Mouse (Mus musculus) olfactory bulb, adult 2 months (tissue): ENCODE results near the gene Cox8b. TPM values are rescaled to one million over a fixed set of nuclear protein-coding genes. Genes with fewer than 3 reads are reported as not detected.
A peak's percentile ranks its signal among the peaks of the same experiment; 100 is the strongest.

ENCODE experiments used
- H3K27ac ChIP-seq: fragments of 200-500 bp; 2 replicates; pipeline ENCODE4 v1.5.1; 2012; ENCODE audit warnings: low read depth, low read length; ENCODE audit not compliant: insufficient read depth
- H3K4me1 ChIP-seq: fragments of 200-500 bp; 2 replicates; pipeline ENCODE4 v1.6.1; 2012; ENCODE audit warnings: low read length; ENCODE audit not compliant: control insufficient read depth, insufficient read depth
- H3K4me3 ChIP-seq: fragments of 200-500 bp; 2 replicates; pipeline ENCODE4 v1.5.1; 2012; ENCODE audit warnings: mild to moderate bottlenecking, low read depth, low read length, moderate library complexity; ENCODE audit not compliant: insufficient read depth
- CTCF ChIP-seq: fragments of 200-500 bp; IDR thresholded peaks from 2 replicates; pipeline ENCODE4 v1.5.1; 2012; ENCODE audit warnings: low read depth, mild to moderate bottlenecking, low read length, moderate library complexity; ENCODE audit not compliant: insufficient read depth
- POLR2A ChIP-seq: fragments of 200-500 bp; IDR thresholded peaks from 2 replicates; pipeline ENCODE4 v1.6.1; 2012; ENCODE audit warnings: mild to moderate bottlenecking, low read depth, low read length, moderate library complexity; ENCODE audit not compliant: insufficient read depth
- whole genome bisulfite sequencing: fragments of 180-500 bp; shearing (Covaris S2); methylation state at CpG from one replicate; pipeline ENCODE4 v1.1.7; 2018; 5-methylcytosine and 5-hydroxymethylcytosine counted together
- polyA plus RNA-seq: library from polyadenylated mRNA; stranded (reverse); fragments of >200 nt; gene quantifications from 2 replicates; pipeline ENCODE4 v1.2.4, GENCODE M21; 2012; ENCODE audit warnings: low replicate concordance; ENCODE audit not compliant: missing spikeins, insufficient read depth, insufficient read length

Cox8b gene
- polyA plus RNA-seq = not detected in 2 replicates

- no peak within 1 kb of the TSS for H3K27ac ChIP-seq
- no peak within 1 kb of the TSS for H3K4me3 ChIP-seq
- 61% methylated on average over 10 of the region's 10 CpGs for WGBS
- peaks cover 2% of the 10 kb centered on the region; the same call in 1 of the 2 replicates for H3K4me1 ChIP-seq
- TF ChIP-seq CTCF (no peak), POLR2A (no peak)
These were observed at the start of gene Cox8b for GRCm38 (mm10) chr7:140900220-140900619. Gene Cox8b, minus strand, starts transcription at chr7:140900446.

- no peak for TF ChIP-seq CTCF
- no peak for TF ChIP-seq POLR2A
- Histone ChIP-seq H3K4me3 (no peak overlapping the region), H3K27ac (no peak overlapping the region), H3K4me1 (no peaks in the 10 kb centered on the region)
- 93% methylated on average over 6 of the region's 6 CpGs for WGBS
These were observed 49.0 kb upstream of the Cox8b start for GRCm38 (mm10) chr7:140949255-140949654.

- TF ChIP-seq CTCF = no peak
- TF ChIP-seq POLR2A = no peak
- Histone ChIP-seq H3K27ac (no peak overlapping the region), H3K4me1 (no peaks in the 10 kb centered on the region), H3K4me3 (no peak overlapping the region)
- 92% methylated on average over 8 of the region's 8 CpGs for WGBS
These were observed 47.9 kb upstream of the Cox8b start for GRCm38 (mm10) chr7:140948161-140948560.

- TF ChIP-seq POLR2A (no peak), CTCF (no peak)
- 87% methylated on average over 7 of the region's 7 CpGs for WGBS
- no peak overlapping the region for H3K27ac ChIP-seq
- H3K4me3 ChIP-seq = no peak overlapping the region
- H3K4me1 ChIP-seq = peaks cover under 1% of the 10 kb centered on the region; the same call in 1 of the 2 replicates
These were observed 46.7 kb upstream of the Cox8b start for GRCm38 (mm10) chr7:140946980-140947379.

- WGBS = 96% methylated on average over 10 of the region's 10 CpGs
- TF ChIP-seq POLR2A (no peak), CTCF (no peak)
- Histone ChIP-seq H3K27ac (no peak overlapping the region), H3K4me1 (peaks cover 6% of the 10 kb centered on the region; the same call in 1 of the 2 replicates), H3K4me3 (no peak overlapping the region)
These were observed 46.1 kb upstream of the Cox8b start for GRCm38 (mm10) chr7:140946311-140946710.

GRCm38 (mm10) chr7:140945247-140945646, 45.0 kb upstream of the Cox8b start:
- peaks cover 6% of the 10 kb centered on the region; the same call in 1 of the 2 replicates for H3K4me1 ChIP-seq
- TF ChIP-seq POLR2A (no peak), CTCF (no peak)
- 97% methylated on average over 5 of the region's 5 CpGs for WGBS
- no peak overlapping the region for H3K27ac ChIP-seq
- H3K4me3 ChIP-seq = no peak overlapping the region

- Histone ChIP-seq H3K4me1 (peaks cover 6% of the 10 kb centered on the region; the same call in 1 of the 2 replicates), H3K27ac (no peak overlapping the region), H3K4me3 (no peak overlapping the region)
- 88% methylated on average over 7 of the region's 7 CpGs for WGBS
- TF ChIP-seq POLR2A (no peak), CTCF (no peak)
These were observed 44.0 kb upstream of the Cox8b start for GRCm38 (mm10) chr7:140944236-140944635.

GRCm38 (mm10) chr7:140943356-140943755, 43.1 kb upstream of the Cox8b start:
- Histone ChIP-seq H3K27ac (no peak overlapping the region), H3K4me1 (peaks cover 6% of the 10 kb centered on the region; the same call in 1 of the 2 replicates), H3K4me3 (no peak overlapping the region)
- TF ChIP-seq CTCF = no peak
- no peak for TF ChIP-seq POLR2A
- WGBS = 85% methylated on average over 4 of the region's 4 CpGs

GRCm38 (mm10) chr7:140942811-140943210, 42.6 kb upstream of the Cox8b start:
- H3K4me3 ChIP-seq = no peak overlapping the region
- 95% methylated on average over 10 of the region's 10 CpGs for WGBS
- TF ChIP-seq POLR2A = no peak
- no peak for TF ChIP-seq CTCF
- peaks cover 6% of the 10 kb centered on the region; the same call in 1 of the 2 replicates for H3K4me1 ChIP-seq
- no peak overlapping the region for H3K27ac ChIP-seq

GRCm38 (mm10) chr7:140942341-140942740, 42.1 kb upstream of the Cox8b start:
- Histone ChIP-seq H3K4me3 (peak overlapping the region; percentile 51), H3K27ac (no peak overlapping the region), H3K4me1 (peaks cover 6% of the 10 kb centered on the region; the same call in 1 of the 2 replicates)
- TF ChIP-seq CTCF = no peak
- TF ChIP-seq POLR2A = no peak
- WGBS = 62% methylated on average over 9 of the region's 9 CpGs
